In genomic region chr7:142894669-142895068, GRCm38 (mm10) we compare ENCODE assay signal across 9 mouse cellular contexts. TPM values are rescaled to one million over a fixed set of nuclear protein-coding genes. Genes with fewer than 3 reads are reported as not detected.
DNase-seq lines count a peak whose midpoint lies in the region; ATAC-seq lines count a peak whose summit lies in the region.
"Had no signal": no experiment of that assay in that cellular context is flagged by ENCODE, and none has a peak within 500 bp of the region (broad histone marks: within the 10 kb centered on the region; RNA-seq: fewer than 3 reads in every experiment).

No protein-coding gene starts in this region.

- H3K27ac ChIP-seq in forebrain, embryonic 15.5 days (replicated peaks): no peak overlapping the region
- H3K27ac ChIP-seq: midbrain, embryonic 12.5 days had no signal

- WGBS in forebrain, embryonic 15.5 days: 8% methylated on average over 3 of the region's 3 CpGs

- no peak overlapping the region for H3K4me2 ChIP-seq in forebrain, embryonic 15.5 days (replicated peaks)
- H3K4me2 ChIP-seq: midbrain, embryonic 12.5 days had no signal

- H3K4me1 ChIP-seq in forebrain, embryonic 15.5 days: no peaks in the 10 kb centered on the region

- DNase-seq in MN1 (ENCODE audit: low spot score): peak; percentile 89
- DNase-seq in layer of hippocampus, postnatal 10 days (ENCODE audit: low spot score in 2 of 2): peak; percentile 91 to 93
- peak; percentile 71 for DNase-seq in right cerebral cortex, postnatal 14 days
- peak; percentile 75 to 82 for DNase-seq in urinary bladder, postnatal 36 days (ENCODE audit: low spot score in 2 of 2)

- H3K9me3 ChIP-seq in forebrain, embryonic 15.5 days: no peaks in the 10 kb centered on the region
- H3K9me3 ChIP-seq: midbrain, embryonic 12.5 days had no signal

- no peaks in the 10 kb centered on the region for H3K36me3 ChIP-seq in forebrain, embryonic 15.5 days
- H3K36me3 ChIP-seq: midbrain, embryonic 12.5 days had no signal

- H3K4me3 ChIP-seq in forebrain, embryonic 15.5 days: no peak overlapping the region
- H3K4me3 ChIP-seq: midbrain, embryonic 12.5 days had no signal

- H3K9ac ChIP-seq in forebrain, embryonic 15.5 days (replicated peaks): no peak overlapping the region
- H3K9ac ChIP-seq: midbrain, embryonic 12.5 days had no signal

- peaks cover 7% of the 10 kb centered on the region; the same call in 1 of the 2 replicates for H3K27me3 ChIP-seq in forebrain, embryonic 15.5 days

- peak; percentile 32; the same call in 1 of the 2 replicates for ATAC-seq in cerebellum, adult (ENCODE audit: insufficient number of reproducible peaks, low FRiP score, low TSS enrichment)
- peak; percentile 74 for ATAC-seq in forebrain, embryonic 15.5 days (replicated peaks)
- peak; percentile 73 to 82; a peak in 3 of 4 replicates for ATAC-seq in hematopoietic stem cell, adult 5-6 weeks (replicated peaks in 1 of 2; ENCODE audit: insufficient read depth in 1 of 2, low FRiP score in 2 of 2, low TSS enrichment in 1 of 2, low read depth in 1 of 2, poor library complexity in 2 of 2, severe bottlenecking in 2 of 2)
- peak; percentile 93 for ATAC-seq in megakaryocyte progenitor cell, adult 5-6 weeks (replicated peaks; ENCODE audit: poor library complexity)

RNA-seq across cellular contexts. Expression of gene Th, which starts 36.3 kb away (rescaled TPM):
- polyA plus RNA-seq in forebrain, embryonic 15.5 days (2015; fragmentation: Nextera tagmentation; extraction: Ambion mirVana): 4.2 and 4.9 TPM in 2 replicates
- total RNA-seq in hematopoietic stem cell, adult 5-6 weeks (2017): not detected in 2 replicates
- under 1 TPM; 0.64 to 0.89 TPM for total RNA-seq in layer of hippocampus, postnatal 10 days (2021)
- total RNA-seq in megakaryocyte progenitor cell, adult 5-6 weeks (2015): not detected in 2 replicates
- total RNA-seq in megakaryocyte progenitor cell, adult 5-6 weeks (2017): not detected in 2 replicates

Comparison
In these comparisons a context has a peak if more than half of its experiments do, and no peak if none do; other contexts are left out.
1. ATAC-seq: peak in every context shown above with its lines; median percentile 93 in megakaryocyte progenitor cell, adult 5-6 weeks; 78 in hematopoietic stem cell, adult 5-6 weeks; 74 in forebrain, embryonic 15.5 days; 32 in cerebellum, adult.